Comparison of ENCODE assay signal across 16 mouse cellular contexts in the genomic region with DNA sequence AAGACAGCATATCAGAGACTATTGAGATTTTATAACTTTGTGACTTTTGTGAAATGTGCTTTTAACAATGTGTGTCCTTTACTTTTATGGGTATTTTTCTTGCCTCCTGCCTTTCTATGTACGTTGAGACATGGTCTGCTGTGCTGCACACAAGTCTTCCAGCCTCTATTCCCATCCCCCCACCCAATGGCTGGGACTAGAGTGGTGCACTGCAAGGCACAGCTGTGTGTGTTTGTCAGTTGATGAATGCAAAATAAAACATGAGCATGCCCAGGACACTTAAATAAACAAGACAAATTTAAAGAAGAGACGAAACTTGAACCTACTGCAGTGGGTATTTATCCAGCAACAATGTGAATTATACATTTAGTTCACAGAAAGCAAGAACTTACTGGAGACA.
"Had no signal": no experiment of that assay in that cellular context is flagged by ENCODE, and none has a peak within 500 bp of the region (broad histone marks: within the 10 kb centered on the region; RNA-seq: fewer than 3 reads in every experiment).

No protein-coding gene starts in this region.

- H3K4me3 ChIP-seq: liver, embryonic 12.5 days; midbrain, embryonic 10.5 days; midbrain, embryonic 13.5 days; midbrain, embryonic 15.5 days; myocyte; neural tube, embryonic 13.5 days; neural tube, embryonic 15.5 days had no signal

- ATAC-seq: liver, embryonic 12.5 days; midbrain, embryonic 13.5 days; midbrain, embryonic 15.5 days had no signal

- H3K4me2 ChIP-seq: liver, embryonic 12.5 days; midbrain, embryonic 13.5 days; midbrain, embryonic 15.5 days; neural tube, embryonic 13.5 days; neural tube, embryonic 15.5 days had no signal

- H3K4me1 ChIP-seq: midbrain, embryonic 15.5 days; neural tube, embryonic 13.5 days; neural tube, embryonic 15.5 days had no signal

- H3K27me3 ChIP-seq: liver, embryonic 12.5 days; midbrain, embryonic 13.5 days; midbrain, embryonic 15.5 days; neural tube, embryonic 13.5 days; neural tube, embryonic 15.5 days had no signal

- H3K27ac ChIP-seq: liver, embryonic 12.5 days; liver, embryonic 14.5 days; midbrain, embryonic 10.5 days; midbrain, embryonic 13.5 days; midbrain, embryonic 15.5 days; neural tube, embryonic 13.5 days; neural tube, embryonic 15.5 days had no signal

- H3K9ac ChIP-seq: liver, embryonic 12.5 days; liver, embryonic 14.5 days; midbrain, embryonic 13.5 days; midbrain, embryonic 15.5 days; neural tube, embryonic 13.5 days; neural tube, embryonic 15.5 days had no signal

- H3K36me3 ChIP-seq: liver, embryonic 12.5 days; midbrain, embryonic 10.5 days; midbrain, embryonic 13.5 days; midbrain, embryonic 15.5 days; neural tube, embryonic 13.5 days; neural tube, embryonic 15.5 days had no signal

- DNase-seq: lung, adult 2 months; lung, postnatal 10 days; right cerebral cortex, adult 18-20 months; right cerebral cortex, postnatal 25 days; right cerebral cortex, postnatal 4 days; spleen, adult 18-20 months; thymus, adult 18-20 months; thymus, postnatal 14 days had no signal

- H3K9me3 ChIP-seq: liver, embryonic 12.5 days; midbrain, embryonic 10.5 days; midbrain, embryonic 13.5 days; midbrain, embryonic 15.5 days; neural tube, embryonic 13.5 days; neural tube, embryonic 15.5 days had no signal
